Mouse (Mus musculus) forebrain, embryonic 14.5 days (tissue): ENCODE data around the gene Scrt2. TPM values are rescaled to one million over a fixed set of nuclear protein-coding genes. Genes with fewer than 3 reads are reported as not detected.
A peak's percentile ranks its signal among the peaks of the same experiment; 100 is the strongest.

ENCODE experiments used
- ATAC-seq: fragments of 200-750 bp; cut with Nextera tagmentation; 2 replicates; pipeline ENCODE4 v1.8.0; 2017; ENCODE audit warnings: mild to moderate bottlenecking, moderate library complexity
- DNase-seq: peaks from one replicate; pipeline ENCODE4 v3.0.0-alpha.2; 2015; ENCODE audit warnings: low spot score
- H3K27ac ChIP-seq: fragments of 300-500 bp; sonication (generic); 2 replicates; pipeline ENCODE4 v1.5.1; 2014; ENCODE audit warnings: low read depth, mild to moderate bottlenecking, control low read depth, low read length, moderate library complexity
- H3K27me3 ChIP-seq: fragments of 300-500 bp; sonication (generic); replicated peaks from 2 replicates; pipeline ENCODE4 v1.6.1; 2014; ENCODE audit warnings: low read length, control low read depth, mixed read lengths; ENCODE audit not compliant: control insufficient read depth, insufficient read depth
- H3K36me3 ChIP-seq: fragments of 300-500 bp; sonication (generic); 2 replicates; pipeline ENCODE4 v1.6.1; 2014; ENCODE audit warnings: low read length, control low read depth; ENCODE audit not compliant: control insufficient read depth, insufficient read depth
- H3K4me1 ChIP-seq: fragments of 300-500 bp; sonication (generic); 2 replicates; pipeline ENCODE4 v1.6.1; 2014; ENCODE audit warnings: antibody characterized with exemption, low read length, control low read depth; ENCODE audit not compliant: control insufficient read depth, insufficient read depth
- H3K4me2 ChIP-seq: fragments of 300-500 bp; sonication (generic); 2 replicates; pipeline ENCODE4 v1.6.1; 2014; ENCODE audit warnings: mild to moderate bottlenecking, control low read depth, low read length
- H3K4me3 ChIP-seq: fragments of 300-500 bp; sonication (generic); 2 replicates; pipeline ENCODE4 v1.5.1; 2014; ENCODE audit warnings: low read depth, low read length, control low read depth
- H3K9ac ChIP-seq: fragments of 300-500 bp; sonication (generic); 2 replicates; pipeline ENCODE4 v1.6.1; 2014; ENCODE audit warnings: mild to moderate bottlenecking, low read length, control low read depth, moderate library complexity
- H3K9me3 ChIP-seq: fragments of 300-500 bp; sonication (generic); replicated peaks from 2 replicates; pipeline ENCODE4 v1.6.1; 2016; ENCODE audit warnings: low read length, control low read depth, mixed read lengths; ENCODE audit not compliant: control insufficient read depth
- WGBS: fragments of 180-500 bp; shearing (Covaris S2); extraction: QIAGEN DNeasy Blood & Tissue Kit; methylation state at CpG from one replicate; pipeline ENCODE4 v1.1.7; 2014; 5-methylcytosine and 5-hydroxymethylcytosine counted together
- polyA plus RNA-seq: library from polyadenylated mRNA; unstranded; fragments of >200 nt; fragmentation: Nextera tagmentation; extraction: Ambion mirVana; gene quantifications from 2 replicates; pipeline ENCODE4 v1.2.1, GENCODE M21; 2014

Gene Scrt2
- polyA plus RNA-seq, 1 experiment from 2014 or later = 16.1 TPM

DNA sequence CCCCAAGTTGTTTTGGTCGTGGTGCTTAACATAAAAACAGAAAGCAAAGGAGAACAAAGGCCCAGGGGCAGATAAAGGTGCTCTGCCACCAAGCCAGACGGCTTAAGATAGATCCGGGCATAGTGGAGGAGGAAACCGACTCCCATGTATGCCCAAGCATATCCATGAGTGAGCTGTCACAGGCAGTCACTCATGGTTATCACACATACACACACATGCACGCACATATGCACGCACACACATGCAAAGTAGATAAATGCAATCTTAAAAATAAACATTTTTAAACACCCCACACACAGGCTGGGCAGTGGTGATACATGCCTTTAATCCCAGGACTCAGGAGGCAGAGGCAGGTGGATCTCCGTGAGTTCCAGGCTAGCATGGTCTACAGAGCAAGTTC, 36.4 kb downstream of the Scrt2 start:
- no peaks in the 10 kb centered on the region for H3K9me3 ChIP-seq
- no peak overlapping the region for H3K4me2 ChIP-seq
- ATAC-seq (no peak), DNase-seq (no peak)
- H3K27me3 ChIP-seq = no peaks in the 10 kb centered on the region
- 81% methylated on average over 7 of the region's 7 CpGs for WGBS
- no peaks in the 10 kb centered on the region for H3K36me3 ChIP-seq
- H3K4me3 ChIP-seq = no peak overlapping the region
- H3K27ac ChIP-seq = no peak overlapping the region
- peaks cover 6% of the 10 kb centered on the region; the same call in 1 of the 2 replicates for H3K4me1 ChIP-seq
- H3K9ac ChIP-seq = no peak overlapping the region

DNA sequence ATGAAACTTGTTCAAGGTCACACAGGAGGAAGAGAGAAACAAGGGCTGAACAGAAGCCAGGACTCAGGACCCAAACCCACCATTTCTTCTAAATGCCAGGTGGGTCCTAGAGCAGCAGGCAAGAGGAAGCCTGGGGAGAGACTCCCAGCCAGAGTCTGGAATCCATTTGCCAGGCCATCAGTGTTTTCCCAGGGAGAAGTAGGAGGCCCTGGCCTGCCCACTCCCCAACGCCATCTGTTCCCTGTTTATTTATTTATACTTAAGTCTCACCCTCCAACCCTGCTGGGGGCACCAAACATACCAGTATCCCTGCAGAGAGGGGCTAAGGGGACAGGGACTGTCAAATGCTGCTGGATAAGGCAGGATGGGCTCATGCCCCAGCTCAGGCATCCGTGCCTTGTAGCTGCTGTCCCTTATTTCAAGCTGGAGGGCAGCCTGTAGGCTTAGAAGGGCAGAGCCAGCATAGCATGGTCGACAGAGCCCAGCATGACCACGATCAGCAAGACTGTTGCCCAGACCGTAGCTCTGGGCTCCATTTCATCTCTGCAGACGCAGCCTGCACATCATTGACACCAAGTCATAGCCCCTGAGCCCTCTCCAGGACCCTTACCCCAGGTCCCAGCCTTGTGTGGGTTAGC, 38.0 kb downstream of the Scrt2 start:
- no peak overlapping the region for H3K27ac ChIP-seq

DNA sequence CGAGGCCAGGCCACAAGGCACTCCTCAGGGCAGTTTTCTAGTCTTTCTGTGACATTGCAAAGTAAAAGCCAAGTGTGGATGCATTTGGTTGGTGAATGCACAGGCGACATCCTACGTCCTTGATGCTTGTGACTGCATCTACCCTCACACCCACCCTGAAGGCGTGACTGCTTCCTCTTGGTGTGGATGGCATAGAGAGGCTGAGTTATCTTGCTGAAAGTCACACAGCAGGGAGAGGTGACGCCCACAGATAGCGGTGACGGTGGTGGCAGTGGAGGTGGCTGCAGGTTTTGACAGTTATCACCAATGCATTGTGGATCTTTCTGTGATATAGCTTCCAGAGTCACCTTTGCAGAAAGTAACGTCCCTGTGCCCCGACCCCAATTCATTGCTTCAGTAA, 41.6 kb downstream of the Scrt2 start:
- H3K4me2 ChIP-seq = no peak overlapping the region
- H3K27ac ChIP-seq = no peak overlapping the region
- ATAC-seq (no peak), DNase-seq (no peak)
- no peaks in the 10 kb centered on the region for H3K4me1 ChIP-seq
- H3K36me3 ChIP-seq = no peaks in the 10 kb centered on the region
- no peaks in the 10 kb centered on the region for H3K27me3 ChIP-seq
- H3K9me3 ChIP-seq = no peaks in the 10 kb centered on the region
- no peak overlapping the region for H3K9ac ChIP-seq
- no peak overlapping the region for H3K4me3 ChIP-seq
- WGBS = 80% methylated on average over 9 of the region's 9 CpGs

More for the DNA sequence above, 38.0 kb downstream of the Scrt2 start:
- H3K4me1 ChIP-seq = peaks cover 6% of the 10 kb centered on the region; the same call in 1 of the 2 replicates
- H3K27me3 ChIP-seq = no peaks in the 10 kb centered on the region
- 65% methylated on average over 6 of the region's 6 CpGs for WGBS
- no peaks in the 10 kb centered on the region for H3K36me3 ChIP-seq
- no peak overlapping the region for H3K9ac ChIP-seq
- no peak for DNase-seq
- no peak overlapping the region for H3K4me2 ChIP-seq
- H3K4me3 ChIP-seq = no peak overlapping the region
- ATAC-seq = no peak
- no peaks in the 10 kb centered on the region for H3K9me3 ChIP-seq

DNA sequence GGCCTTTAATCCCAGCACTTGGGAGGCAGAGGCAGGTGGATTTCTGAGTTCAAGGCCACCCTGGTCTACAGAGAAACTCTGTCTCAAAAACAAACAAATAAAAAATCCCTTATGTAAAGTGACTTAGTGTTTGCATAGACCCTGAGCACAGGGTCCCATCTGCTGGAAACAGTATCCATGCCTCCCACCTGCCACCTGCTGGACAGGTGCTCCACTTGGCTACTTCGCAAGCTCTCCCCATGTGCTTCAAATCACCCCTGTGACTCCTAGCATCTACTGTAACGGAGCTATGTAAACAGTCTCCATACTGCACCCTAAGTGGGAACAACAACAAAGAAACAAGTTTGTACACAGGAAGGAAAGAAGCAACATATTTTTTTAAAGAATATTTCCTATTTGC, 47.3 kb downstream of the Scrt2 start:
- no peak overlapping the region for H3K9ac ChIP-seq
- H3K27me3 ChIP-seq = no peaks in the 10 kb centered on the region
- 71% methylated on average over 2 of the region's 2 CpGs for WGBS

DNA sequence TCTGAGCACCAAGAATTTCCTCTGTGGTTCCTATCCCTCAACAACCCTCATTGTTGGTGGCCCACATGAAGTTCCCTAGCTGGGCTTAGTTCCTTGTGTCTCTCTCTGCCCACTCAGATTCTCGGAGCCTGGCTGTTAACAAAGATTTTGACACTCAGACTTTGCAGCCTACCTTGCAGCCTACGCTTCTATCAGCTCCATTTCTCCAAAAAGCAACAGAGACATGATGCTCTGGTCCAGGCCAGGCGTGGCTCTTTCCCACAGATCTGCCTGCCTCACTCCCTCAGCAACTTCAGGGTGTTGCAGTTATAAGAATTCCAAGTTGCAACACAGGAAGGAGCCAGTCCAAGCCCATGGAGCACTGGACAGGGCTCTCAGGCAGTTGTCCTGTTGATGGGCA, 48.4 kb downstream of the Scrt2 start:
- H3K36me3 ChIP-seq = no peaks in the 10 kb centered on the region
- no peaks in the 10 kb centered on the region for H3K9me3 ChIP-seq
- no peaks in the 10 kb centered on the region for H3K27me3 ChIP-seq
- ATAC-seq (no peak), DNase-seq (no peak)
- H3K4me2 ChIP-seq = no peak overlapping the region
- H3K4me1 ChIP-seq = no peaks in the 10 kb centered on the region
- H3K27ac ChIP-seq = no peak overlapping the region
- no peak overlapping the region for H3K4me3 ChIP-seq
- H3K9ac ChIP-seq = no peak overlapping the region
- WGBS = 67% methylated on average over 3 of the region's 3 CpGs

More for the DNA sequence above, 47.3 kb downstream of the Scrt2 start:
- H3K27ac ChIP-seq = no peak overlapping the region
- no peak for ATAC-seq
- DNase-seq = no peak
- H3K4me1 ChIP-seq = no peaks in the 10 kb centered on the region
- no peaks in the 10 kb centered on the region for H3K9me3 ChIP-seq
- H3K4me3 ChIP-seq = no peak overlapping the region
- no peak overlapping the region for H3K4me2 ChIP-seq
- H3K36me3 ChIP-seq = no peaks in the 10 kb centered on the region

DNA sequence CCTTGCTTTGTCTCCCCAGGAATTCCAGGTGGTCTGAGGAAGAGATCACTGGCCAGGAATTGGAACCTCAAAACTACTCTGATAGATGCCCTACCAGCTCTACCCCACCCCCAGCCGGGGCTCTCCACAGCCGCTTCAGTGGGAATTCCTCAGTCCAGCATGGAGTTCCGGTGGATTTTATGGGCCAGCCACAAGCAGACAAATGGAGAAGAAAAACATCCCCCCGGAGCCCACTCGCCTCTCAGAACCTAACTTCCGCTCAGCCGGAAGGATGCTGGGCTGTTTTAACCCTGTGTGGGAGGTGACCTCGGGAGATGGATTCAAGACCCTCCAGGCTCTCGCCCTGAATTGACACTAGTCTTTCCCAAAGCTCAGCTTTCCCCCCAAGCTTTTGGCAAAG, 50.7 kb downstream of the Scrt2 start:
- 76% methylated on average over 9 of the region's 9 CpGs for WGBS
- Histone ChIP-seq H3K4me2 (no peak overlapping the region), H3K27ac (no peak overlapping the region), H3K36me3 (no peaks in the 10 kb centered on the region), H3K9me3 (no peaks in the 10 kb centered on the region), H3K4me1 (no peaks in the 10 kb centered on the region), H3K9ac (no peak overlapping the region), H3K4me3 (no peak overlapping the region), H3K27me3 (no peaks in the 10 kb centered on the region)
- DNase-seq = no peak
- no peak for ATAC-seq

DNA sequence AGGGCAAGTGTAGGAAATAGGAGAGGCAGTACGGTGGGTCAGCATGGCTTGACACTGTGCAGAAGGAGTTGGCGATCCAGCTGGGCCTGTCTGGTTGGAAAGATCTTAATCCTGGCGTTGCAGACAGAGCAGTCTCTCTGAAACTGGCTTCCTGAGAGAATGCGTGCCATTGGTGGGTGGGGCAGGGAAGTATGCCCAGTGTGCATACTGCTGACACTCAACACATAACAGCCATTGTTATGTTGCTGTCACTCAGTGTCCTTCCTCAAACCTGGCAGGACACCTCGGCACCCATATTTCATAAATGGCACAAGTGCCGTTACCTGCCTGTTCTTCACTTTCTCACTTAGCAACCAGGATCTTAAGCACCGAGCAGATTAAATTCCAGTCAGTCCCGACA, 51.4 kb downstream of the Scrt2 start:
- DNase-seq (no peak), ATAC-seq (no peak)
- 81% methylated on average over 8 of the region's 8 CpGs for WGBS
- no peaks in the 10 kb centered on the region for H3K27me3 ChIP-seq
- no peak overlapping the region for H3K4me2 ChIP-seq
- no peak overlapping the region for H3K9ac ChIP-seq
- no peak overlapping the region for H3K27ac ChIP-seq
- H3K4me1 ChIP-seq = no peaks in the 10 kb centered on the region
- H3K4me3 ChIP-seq = no peak overlapping the region
- no peaks in the 10 kb centered on the region for H3K9me3 ChIP-seq
- H3K36me3 ChIP-seq = no peaks in the 10 kb centered on the region

DNA sequence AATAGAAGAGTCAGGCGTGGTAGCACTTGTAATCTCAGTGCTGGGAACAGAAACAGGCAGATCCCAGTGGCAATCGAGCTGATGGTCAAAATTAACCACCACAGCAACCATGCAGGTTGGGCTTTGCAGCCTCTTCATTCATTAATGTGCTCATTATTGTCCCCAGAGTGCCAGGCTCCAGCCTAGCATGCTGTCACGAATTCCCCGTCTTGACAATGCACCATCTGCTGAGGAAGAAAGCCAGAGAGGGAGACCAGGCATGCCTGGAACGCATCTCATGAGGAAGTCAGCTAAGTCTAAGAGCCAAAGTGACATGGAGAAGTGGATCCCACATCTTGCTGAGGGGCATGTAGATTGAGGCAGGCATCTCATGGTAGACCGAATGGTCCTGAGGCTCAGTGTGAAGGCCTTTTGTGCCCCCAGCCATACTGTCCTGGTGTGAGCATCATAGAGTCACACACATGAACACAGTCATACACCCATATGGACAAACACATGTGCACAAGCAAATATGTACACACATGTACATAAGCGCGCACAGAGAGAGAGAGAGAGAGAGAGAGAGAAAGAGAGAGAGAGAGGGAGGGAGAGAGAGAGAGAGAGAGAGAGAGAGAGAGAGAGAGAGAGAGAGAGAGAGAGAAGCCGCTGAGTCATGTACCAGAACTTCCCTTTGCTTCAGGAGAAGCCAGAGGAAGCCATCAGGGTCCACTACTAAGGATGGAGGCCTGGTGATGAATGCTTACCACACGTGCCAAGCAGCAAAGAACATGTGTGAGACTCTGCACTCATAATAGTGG, 58.1 kb downstream of the Scrt2 start:
- ATAC-seq (peak; percentile 35; the same call in 1 of the 2 replicates), DNase-seq (peak; percentile 73)
- Histone ChIP-seq H3K27me3 (peaks cover 20% of the 10 kb centered on the region), H3K27ac (peak overlapping the region; percentile 22; the same call in 1 of the 2 replicates), H3K9ac (no peak overlapping the region), H3K4me2 (no peak overlapping the region), H3K9me3 (no peaks in the 10 kb centered on the region), H3K4me3 (no peak overlapping the region), H3K36me3 (no peaks in the 10 kb centered on the region), H3K4me1 (peaks cover 21% of the 10 kb centered on the region)
- WGBS = 52% methylated on average over 10 of the region's 10 CpGs

DNA sequence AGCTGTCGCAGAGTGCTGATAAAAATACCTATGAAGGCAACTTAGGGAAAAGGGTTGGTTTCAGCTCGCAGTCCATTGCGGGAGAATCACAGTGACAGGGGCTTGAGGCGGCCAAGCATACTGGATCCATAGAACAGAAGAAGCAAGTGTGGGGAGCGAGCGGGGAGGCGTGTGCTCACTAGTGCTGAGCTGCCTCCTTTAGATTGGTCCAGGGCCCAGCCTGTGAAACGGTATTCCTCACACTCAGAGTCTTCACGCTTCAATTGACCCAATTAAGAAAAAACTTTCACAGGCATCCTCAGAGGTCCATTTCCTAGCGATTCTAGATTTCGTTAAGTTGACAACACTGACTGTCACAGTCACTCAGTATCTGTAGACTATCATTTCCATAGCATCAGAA, 59.6 kb downstream of the Scrt2 start:
- WGBS = 17% methylated on average over 11 of the region's 11 CpGs

More for the DNA sequence above, 59.6 kb downstream of the Scrt2 start:
- Histone ChIP-seq H3K27me3 (peaks cover 28% of the 10 kb centered on the region), H3K4me2 (no peak overlapping the region), H3K9me3 (no peaks in the 10 kb centered on the region), H3K4me3 (no peak overlapping the region), H3K27ac (no peak overlapping the region), H3K36me3 (no peaks in the 10 kb centered on the region), H3K9ac (no peak overlapping the region), H3K4me1 (peaks cover 21% of the 10 kb centered on the region)
- no peak for DNase-seq
- no peak for ATAC-seq
